Mouse (Mus musculus) heart, postnatal 0 days (tissue): Measurements from ENCODE around the gene Oit1.

ENCODE experiments used
- CTCF ChIP-seq: IDR thresholded peaks from 2 replicates; pipeline ENCODE4 v1.5.1; 2016; ENCODE audit warnings: antibody characterized with exemption, control low read depth, low read depth
- EP300 ChIP-seq: IDR thresholded peaks from 2 replicates; pipeline ENCODE4 v1.6.1; 2016; ENCODE audit warnings: antibody characterized with exemption, low read depth

DNA sequence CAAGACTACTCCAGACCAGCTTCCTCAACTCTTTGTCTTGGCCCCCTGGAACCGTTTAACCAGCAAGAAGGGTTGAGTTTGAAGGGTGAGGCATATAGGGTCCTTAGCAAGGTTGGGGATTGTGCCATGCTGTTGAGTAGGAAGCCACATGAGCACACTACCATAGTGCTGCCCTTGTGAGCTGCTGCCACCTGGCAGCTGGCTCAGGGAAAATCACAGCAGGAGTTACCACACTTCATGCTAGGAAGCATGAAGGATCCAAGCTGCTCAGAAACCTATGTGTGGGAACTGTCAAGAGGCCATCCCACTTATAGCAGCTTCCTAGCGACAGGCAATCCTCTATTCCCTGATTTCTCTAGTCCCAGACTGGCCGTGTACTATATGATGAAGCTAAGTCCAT is 69.9 kb downstream of the Oit1 start:
- TF ChIP-seq EP300 (no peak), CTCF (peak; percentile 19; the same call in 1 of the 2 replicates)
